Mouse (Mus musculus) ES-E14 (cell line): ENCODE measurements around the gene Tkt. TPM values are rescaled to one million over a fixed set of nuclear protein-coding genes. Genes with fewer than 3 reads are reported as not detected.

Source experiments
- DNase-seq: peaks from one replicate; pipeline ENCODE4 v3.0.0-alpha.2; 2013; ENCODE audit warnings: low read depth, low spot score
- H3K27ac ChIP-seq: 2 replicates; pipeline ENCODE4 v1.5.1; 2012; ENCODE audit warnings: low read depth, mild to moderate bottlenecking, low read length, moderate library complexity, mixed read lengths; ENCODE audit not compliant: poor library complexity, insufficient read depth, severe bottlenecking
- H3K36me3 ChIP-seq: 2 replicates; pipeline ENCODE4 v1.6.1; 2012; ENCODE audit warnings: mild to moderate bottlenecking, low read length, moderate library complexity, mixed read lengths; ENCODE audit not compliant: control insufficient read depth, poor library complexity, insufficient read depth, severe bottlenecking
- H3K4me1 ChIP-seq, 2 experiments: fragments of 150-350 bp in 1 of 2; sonication (generic) in 1 of 2; 2 replicates each; pipeline ENCODE4 v1.6.1; 2012; ENCODE audit warnings: low read length in 2 of 2, mild to moderate bottlenecking in 1 of 2, mixed read lengths in 1 of 2; ENCODE audit not compliant: control insufficient read depth in 2 of 2, insufficient read depth in 2 of 2, poor library complexity in 1 of 2
- H3K4me3 ChIP-seq, 2 experiments: fragments of 150-350 bp in 1 of 2; sonication (generic) in 1 of 2; 2 replicates each; pipeline ENCODE4 v1.5.1; 2012; ENCODE audit warnings: low read length in 2 of 2, low read depth in 1 of 2, mild to moderate bottlenecking in 1 of 2, mixed read lengths in 1 of 2; ENCODE audit not compliant: insufficient read depth in 1 of 2, poor library complexity in 1 of 2, severe bottlenecking in 1 of 2
- H3K9ac ChIP-seq: 2 replicates; pipeline ENCODE4 v1.6.1; 2012; ENCODE audit warnings: low read depth, mild to moderate bottlenecking, low read length, mixed read lengths; ENCODE audit not compliant: poor library complexity, insufficient read depth, severe bottlenecking
- H3K9me3 ChIP-seq: fragments of 150-350 bp; sonication (generic); 2 replicates; pipeline ENCODE4 v1.6.1; 2012; ENCODE audit warnings: low read depth, mild to moderate bottlenecking, low read length; ENCODE audit not compliant: control insufficient read depth, insufficient read depth
- CHD2 ChIP-seq: IDR thresholded peaks from 2 replicates; pipeline ENCODE4 v1.6.1; 2014; ENCODE audit warnings: mild to moderate bottlenecking, low read depth, low read length, inconsistent platforms
- HCFC1 ChIP-seq: IDR thresholded peaks from 2 replicates; pipeline ENCODE4 v1.6.1; 2012; ENCODE audit warnings: low read length, inconsistent platforms, borderline replicate concordance; ENCODE audit not compliant: insufficient read depth
- MAFK ChIP-seq: IDR thresholded peaks from 2 replicates; pipeline ENCODE4 v1.6.1; 2014; ENCODE audit warnings: mild to moderate bottlenecking, low read depth, low read length, inconsistent platforms; ENCODE audit not compliant: insufficient read depth
- ZC3H11A ChIP-seq: IDR thresholded peaks from 2 replicates; pipeline ENCODE4 v1.6.1; 2012; ENCODE audit warnings: low read depth, mild to moderate bottlenecking, inconsistent platforms, low read length, borderline replicate concordance
- ZNF384 ChIP-seq: IDR thresholded peaks from 2 replicates; pipeline ENCODE4 v1.6.1; 2012; ENCODE audit warnings: low read depth, low read length, inconsistent platforms
- in situ Hi-C, 2 experiments: fragments of 600-800 bp; cut with MboI; formaldehyde crosslinking; loops; one replicate each; pipeline ENCODE4 v1.15.1; 2025; ENCODE audit warnings: low sequenced_read_pairs in 2 of 2, inconsistent platforms in 1 of 2; ENCODE audit not compliant: unreplicated experiment in 2 of 2
- total RNA-seq: library from RNA; depleted of rRNA; stranded (reverse); fragments of 300-350 nt; gene quantifications from 2 replicates; pipeline ENCODE4 v1.2.3, GENCODE M21; 2012

The Tkt gene
- total RNA-seq, 1 experiment, result 740 TPM

GRCm38 (mm10) chr14:30556651-30557050 is 8.5 kb downstream of the Tkt start:
- H3K36me3 ChIP-seq, result peaks cover 52% of the 10 kb centered on the region
- no peak overlapping the region for H3K4me3 ChIP-seq
- H3K4me1 ChIP-seq, result peaks cover 5 to 30% of the 10 kb centered on the region in 2 experiments
- no peak for DNase-seq
- in situ Hi-C loops, result no loop called here
- H3K9me3 ChIP-seq, result no peaks in the 10 kb centered on the region
- H3K27ac ChIP-seq, result no peak overlapping the region
- no peak overlapping the region for H3K9ac ChIP-seq
- TF ChIP-seq MAFK (no peak), ZNF384 (no peak), HCFC1 (no peak), ZC3H11A (no peak), CHD2 (no peak)

- peaks cover 51% of the 10 kb centered on the region for H3K36me3 ChIP-seq
- TF ChIP-seq ZNF384 (no peak), ZC3H11A (no peak), HCFC1 (no peak), MAFK (no peak), CHD2 (no peak)
- no peak overlapping the region for H3K4me3 ChIP-seq
- DNase-seq, result no peak
- no peaks in the 10 kb centered on the region for H3K9me3 ChIP-seq
- in situ Hi-C loops, result no loop called here
- peaks cover 0 to 29% of the 10 kb centered on the region in 2 experiments; a peak in 2 of 4 replicates for H3K4me1 ChIP-seq
- H3K27ac ChIP-seq, result no peak overlapping the region
- 0 out of 2 replicates have a peak overlapping the region, but pooled peaks have one; percentile 7 for H3K9ac ChIP-seq
Observed at GRCm38 (mm10) chr14:30557730-30558129, 9.6 kb downstream of the Tkt start.

- H3K27ac ChIP-seq, result no peak overlapping the region
- H3K9me3 ChIP-seq, result no peaks in the 10 kb centered on the region
- peak overlapping the region; percentile 47; the same call in 1 of the 2 replicates for H3K9ac ChIP-seq
- no peak for TF ChIP-seq ZC3H11A
- no peak overlapping the region; a peak in 1 of 4 replicates for H3K4me3 ChIP-seq
- in situ Hi-C loops, result no loop called here
- DNase-seq, result no peak
- peaks cover 48% of the 10 kb centered on the region for H3K36me3 ChIP-seq
- peaks cover 0 to 36% of the 10 kb centered on the region in 2 experiments; a peak in 2 of 4 replicates for H3K4me1 ChIP-seq
Observed at GRCm38 (mm10) chr14:30559321-30559850, 11.2 kb downstream of the Tkt start.

- TF ChIP-seq HCFC1 (no peak), MAFK (no peak), CHD2 (no peak), ZNF384 (no peak), ZC3H11A (no peak)
- DNase-seq, result no peak
- Histone ChIP-seq H3K4me1 (peaks cover 4 to 46% of the 10 kb centered on the region in 2 experiments; a peak in 2 of 4 replicates), H3K9ac (no peak overlapping the region), H3K27ac (no peak overlapping the region), H3K9me3 (no peaks in the 10 kb centered on the region), H3K36me3 (peaks cover 61% of the 10 kb centered on the region), H3K4me3 (no peak overlapping the region)
- in situ Hi-C loops, result no loop called here
Observed at GRCm38 (mm10) chr14:30560803-30561389, 12.7 kb downstream of the Tkt start.
